Mouse (Mus musculus) intestine, embryonic 15.5 days (tissue): Measurements from ENCODE around the gene Aip. TPM values are rescaled to one million over a fixed set of nuclear protein-coding genes. Genes with fewer than 3 reads are reported as not detected.

Source experiments
- ATAC-seq: fragments of 200-750 bp; cut with Nextera tagmentation; 2 replicates; pipeline ENCODE4 v1.8.0; 2017; ENCODE audit warnings: moderate TSS enrichment, moderate library complexity
- H3K27ac ChIP-seq: fragments of 300-500 bp; sonication (generic); 2 replicates; pipeline ENCODE4 v1.5.1; 2015; ENCODE audit warnings: mild to moderate bottlenecking, inconsistent platforms
- H3K27me3 ChIP-seq: fragments of 300-500 bp; sonication (generic); replicated peaks from 2 replicates; pipeline ENCODE4 v1.6.1; 2015; ENCODE audit warnings: inconsistent platforms
- H3K36me3 ChIP-seq: fragments of 300-500 bp; sonication (generic); 2 replicates; pipeline ENCODE4 v1.6.1; 2015; ENCODE audit warnings: inconsistent platforms
- H3K4me1 ChIP-seq: fragments of 300-500 bp; sonication (generic); replicated peaks from 2 replicates; pipeline ENCODE4 v1.6.1; 2015; ENCODE audit warnings: inconsistent platforms
- H3K4me2 ChIP-seq: fragments of 300-500 bp; sonication (generic); replicated peaks from 2 replicates; pipeline ENCODE4 v1.6.1; 2015; ENCODE audit warnings: mild to moderate bottlenecking, inconsistent platforms
- H3K4me3 ChIP-seq: fragments of 300-500 bp; sonication (generic); replicated peaks from 2 replicates; pipeline ENCODE4 v1.5.1; 2015; ENCODE audit warnings: inconsistent platforms
- H3K9ac ChIP-seq: fragments of 300-500 bp; sonication (generic); 2 replicates; pipeline ENCODE4 v1.6.1; 2015; ENCODE audit warnings: inconsistent platforms
- H3K9me3 ChIP-seq: fragments of 300-500 bp; sonication (generic); 2 replicates; pipeline ENCODE4 v1.6.1; 2016; ENCODE audit warnings: inconsistent platforms
- WGBS: fragments of 180-500 bp; shearing (Covaris S2); methylation state at CpG from one replicate; pipeline ENCODE4 v1.1.7; 2015; 5-methylcytosine and 5-hydroxymethylcytosine counted together
- polyA plus RNA-seq: library from polyadenylated mRNA; unstranded; fragments of >200 nt; fragmentation: Nextera tagmentation; extraction: Ambion mirVana; gene quantifications from 2 replicates; pipeline ENCODE4 v1.2.1, GENCODE M21; 2015

Aip gene
- polyA plus RNA-seq, 1 experiment from 2014 or later: 75.0 TPM

DNA sequence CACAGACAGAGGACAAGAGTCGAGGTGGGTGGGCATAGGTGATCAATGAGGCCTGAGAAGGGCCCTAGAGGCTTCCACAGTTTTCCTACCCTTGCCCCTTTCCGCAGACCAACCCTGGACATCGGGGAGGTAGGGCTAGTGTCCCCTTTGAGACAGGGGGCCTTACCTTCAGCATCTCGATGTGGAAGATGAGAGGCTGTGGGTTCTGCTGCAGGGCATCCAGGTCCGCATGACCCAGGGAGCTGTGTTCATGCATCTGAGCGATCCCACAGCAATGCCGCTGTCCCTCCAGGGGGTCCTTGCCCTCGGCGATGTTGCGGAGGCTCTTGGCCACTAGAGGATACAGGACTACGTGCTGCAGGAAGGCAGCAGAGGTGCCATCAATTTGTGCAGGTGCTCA lies 9.8 kb downstream of the Aip start:
- H3K4me3 ChIP-seq: no peak overlapping the region
- H3K27me3 ChIP-seq: no peaks in the 10 kb centered on the region
- no peak overlapping the region for H3K9ac ChIP-seq
- no peak overlapping the region for H3K4me2 ChIP-seq
- H3K36me3 ChIP-seq: peaks cover 22% of the 10 kb centered on the region; the same call in 1 of the 2 replicates
- WGBS: 91% methylated on average over 11 of the region's 11 CpGs
- no peaks in the 10 kb centered on the region for H3K9me3 ChIP-seq
- no peak for ATAC-seq
- H3K4me1 ChIP-seq: peaks cover 31% of the 10 kb centered on the region
- no peak overlapping the region for H3K27ac ChIP-seq

DNA sequence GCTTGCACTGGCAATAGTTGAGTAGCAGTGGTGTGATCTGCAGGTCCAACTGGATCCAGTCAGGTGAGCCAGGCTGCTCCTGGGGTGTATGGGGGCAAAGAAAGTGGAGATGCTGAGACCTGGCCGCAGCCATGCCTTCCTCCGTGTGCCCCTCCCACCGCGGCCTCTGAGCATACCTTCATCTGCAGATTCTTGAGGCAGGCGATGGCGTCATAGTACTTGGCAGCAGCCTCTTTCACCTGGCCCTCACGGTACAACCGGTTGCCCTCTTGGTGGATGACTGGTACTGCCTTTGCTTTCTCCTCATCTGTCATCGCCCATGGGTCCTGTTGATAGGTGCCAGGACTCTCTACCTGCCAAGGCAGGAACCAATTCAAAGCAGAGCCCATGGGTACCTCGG lies 10.5 kb downstream of the Aip start:
- Histone ChIP-seq H3K27me3 (no peaks in the 10 kb centered on the region), H3K4me3 (no peak overlapping the region), H3K9me3 (no peaks in the 10 kb centered on the region), H3K4me1 (peaks cover 24% of the 10 kb centered on the region), H3K4me2 (no peak overlapping the region), H3K36me3 (peaks cover 22% of the 10 kb centered on the region; the same call in 1 of the 2 replicates), H3K27ac (no peak overlapping the region), H3K9ac (no peak overlapping the region)
- ATAC-seq: no peak
- WGBS: 96% methylated on average over 10 of the region's 10 CpGs

DNA sequence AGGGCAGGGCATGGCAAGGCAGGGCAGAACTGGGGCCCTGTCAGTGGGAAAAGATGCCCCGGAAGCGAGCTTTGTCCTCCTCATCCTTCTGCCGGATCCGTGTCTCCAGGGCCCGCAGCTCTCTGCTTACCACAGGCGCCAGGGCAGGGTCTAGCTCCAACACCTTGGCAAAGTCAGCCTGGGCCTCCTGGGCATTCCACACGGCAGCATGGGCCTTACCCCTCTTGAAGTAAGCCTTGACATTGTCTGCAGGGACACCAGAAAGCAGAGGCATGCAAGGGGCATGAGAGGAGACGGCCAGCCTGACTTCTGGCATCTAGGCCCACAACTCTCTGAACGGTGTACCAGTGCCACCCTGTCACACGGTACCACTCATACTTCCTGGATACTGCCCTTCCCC lies 11.1 kb downstream of the Aip start:
- no peak for ATAC-seq
- H3K4me1 ChIP-seq: peaks cover 23% of the 10 kb centered on the region

GRCm38 (mm10) chr19:4113806-4114230 lies 11.8 kb downstream of the Aip start:
- Histone ChIP-seq H3K36me3 (peaks cover 22% of the 10 kb centered on the region; the same call in 1 of the 2 replicates), H3K4me3 (no peak overlapping the region), H3K27ac (peak overlapping the region; percentile 76), H3K27me3 (no peaks in the 10 kb centered on the region), H3K9me3 (no peaks in the 10 kb centered on the region), H3K4me1 (peaks cover 23% of the 10 kb centered on the region), H3K4me2 (peak overlapping the region; percentile 30), H3K9ac (no peak overlapping the region; the same call in 1 of the 2 replicates)
- ATAC-seq: peak; percentile 83
- WGBS: 15% methylated on average over 5 of the region's 5 CpGs

More for the DNA sequence above, 11.1 kb downstream of the Aip start:
- H3K4me3 ChIP-seq: no peak overlapping the region
- H3K27ac ChIP-seq: peak overlapping the region; percentile 76; the same call in 1 of the 2 replicates
- H3K4me2 ChIP-seq: peak overlapping the region; percentile 30; the same call in 1 of the 2 replicates
- no peaks in the 10 kb centered on the region for H3K27me3 ChIP-seq
- H3K9me3 ChIP-seq: no peaks in the 10 kb centered on the region
- peaks cover 22% of the 10 kb centered on the region; the same call in 1 of the 2 replicates for H3K36me3 ChIP-seq
- WGBS: 78% methylated on average over 10 of the region's 10 CpGs
- H3K9ac ChIP-seq: no peak overlapping the region

DNA sequence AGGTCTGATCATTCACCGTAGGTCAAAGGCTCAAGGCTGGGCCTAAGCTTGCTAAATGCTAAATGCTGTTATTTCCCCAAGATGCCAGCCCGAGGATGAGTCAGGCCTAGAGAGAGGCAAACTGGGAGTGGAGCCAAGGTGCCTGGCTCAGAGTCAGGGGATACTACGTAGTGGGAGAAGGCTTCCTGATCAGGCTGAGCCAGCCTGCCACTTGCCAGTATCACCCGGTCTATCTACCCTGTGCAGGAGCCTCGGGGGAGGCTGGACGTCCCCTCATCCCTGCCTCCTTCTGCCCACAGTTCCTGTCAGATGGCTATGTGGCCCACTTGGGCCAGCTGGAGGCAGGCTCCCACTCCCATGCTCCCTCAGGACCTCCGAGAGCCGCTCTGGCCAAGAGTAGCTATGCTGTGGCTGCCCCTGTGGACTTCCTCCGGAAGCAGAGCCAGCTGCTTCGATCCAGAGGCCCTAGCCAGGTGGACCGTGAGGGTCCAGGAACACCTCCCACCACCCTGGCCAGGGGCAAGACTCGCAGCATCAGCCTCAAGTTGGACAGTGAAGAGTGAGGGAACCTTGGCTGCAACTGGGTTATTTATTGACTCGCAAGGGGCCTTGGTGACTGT lies 12.4 kb downstream of the Aip start:
- Histone ChIP-seq H3K4me3 (no peak overlapping the region), H3K4me1 (peaks cover 23% of the 10 kb centered on the region), H3K4me2 (peak overlapping the region; percentile 30), H3K27ac (peak overlapping the region; percentile 76), H3K9ac (no peak overlapping the region; the same call in 1 of the 2 replicates), H3K27me3 (no peaks in the 10 kb centered on the region), H3K36me3 (peaks cover 22% of the 10 kb centered on the region; the same call in 1 of the 2 replicates), H3K9me3 (no peaks in the 10 kb centered on the region)
- 57% methylated on average over 13 of the region's 13 CpGs for WGBS
- peak; percentile 52 for ATAC-seq

DNA sequence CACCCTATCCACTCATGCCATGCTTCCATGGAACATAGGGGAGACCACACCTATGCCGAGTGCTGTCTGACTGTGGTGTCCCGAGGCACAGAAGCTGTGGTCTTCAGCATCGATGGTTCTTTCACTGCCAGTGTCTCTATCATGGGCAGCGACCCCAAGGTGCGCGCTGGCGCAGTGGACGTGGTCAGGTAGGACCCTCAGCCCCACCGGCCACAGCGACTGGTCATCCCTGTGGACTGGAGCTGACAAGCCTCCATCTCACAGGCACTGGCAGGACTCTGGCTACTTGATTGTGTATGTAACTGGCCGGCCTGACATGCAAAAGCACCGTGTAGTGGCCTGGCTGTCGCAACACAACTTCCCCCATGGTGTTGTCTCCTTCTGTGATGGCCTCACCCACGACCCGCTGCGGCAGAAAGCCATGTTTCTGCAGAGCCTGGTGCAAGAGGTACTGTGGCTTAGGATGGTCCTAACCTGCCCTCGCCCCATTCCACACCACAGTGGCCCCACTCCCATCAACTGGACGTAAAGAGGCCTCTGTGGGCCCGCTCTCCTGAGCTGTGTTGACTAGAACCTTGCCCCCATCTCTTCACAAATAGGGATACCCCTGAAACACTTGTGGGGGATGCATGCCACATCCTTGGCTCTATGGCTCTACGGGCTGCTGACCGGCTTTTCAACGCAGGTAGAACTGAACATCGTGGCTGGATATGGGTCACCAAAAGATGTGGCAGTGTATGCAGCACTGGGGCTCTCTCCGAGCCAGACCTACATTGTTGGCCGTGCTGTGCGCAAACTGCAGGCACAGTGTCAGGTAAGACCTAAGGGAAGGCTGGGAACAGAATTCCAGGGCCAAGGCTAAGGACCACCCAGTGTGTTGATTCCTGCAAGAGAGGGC lies 13.3 kb downstream of the Aip start:
- H3K27ac ChIP-seq: peak overlapping the region; percentile 76; the same call in 1 of the 2 replicates
- WGBS: 95% methylated on average over 26 of the region's 26 CpGs
- peaks cover 16% of the 10 kb centered on the region; the same call in 1 of the 2 replicates for H3K36me3 ChIP-seq
- no peaks in the 10 kb centered on the region for H3K9me3 ChIP-seq
- no peak overlapping the region for H3K4me3 ChIP-seq
- H3K4me1 ChIP-seq: peaks cover 23% of the 10 kb centered on the region
- no peak for ATAC-seq
- no peak overlapping the region for H3K4me2 ChIP-seq
- H3K9ac ChIP-seq: no peak overlapping the region
- no peaks in the 10 kb centered on the region for H3K27me3 ChIP-seq

GRCm38 (mm10) chr19:4108535-4108934 lies 17.1 kb downstream of the Aip start:
- 91% methylated on average over 9 of the region's 9 CpGs for WGBS
- Histone ChIP-seq H3K4me1 (peaks cover 11% of the 10 kb centered on the region), H3K9me3 (no peaks in the 10 kb centered on the region), H3K9ac (no peak overlapping the region), H3K27me3 (no peaks in the 10 kb centered on the region), H3K27ac (no peak overlapping the region), H3K4me3 (no peak overlapping the region), H3K4me2 (no peak overlapping the region), H3K36me3 (0 out of 2 replicates have a peak, but pooled peaks cover 3% of the 10 kb centered on the region)
- ATAC-seq: no peak

DNA sequence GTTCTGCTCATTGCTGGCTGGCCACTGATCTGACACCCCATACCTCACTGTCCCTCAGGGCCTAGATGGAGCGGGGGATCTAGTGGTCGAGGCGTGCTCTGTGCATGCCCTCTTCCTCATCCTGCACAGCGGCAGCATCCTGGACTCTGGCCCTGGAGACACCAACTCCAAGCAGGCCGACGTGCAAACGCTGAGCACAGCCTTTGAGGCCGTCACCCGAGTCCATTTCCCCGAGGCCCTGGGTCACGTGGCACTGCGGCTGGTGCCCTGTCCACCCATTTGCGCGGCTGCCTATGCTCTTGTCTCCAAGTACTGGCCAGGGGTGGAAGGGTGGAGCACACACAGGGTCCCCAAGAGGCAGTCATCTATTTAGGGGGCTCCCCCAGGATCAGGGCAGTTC lies 19.0 kb downstream of the Aip start:
- no peak overlapping the region for H3K4me2 ChIP-seq
- 90% methylated on average over 14 of the region's 14 CpGs for WGBS

GRCm38 (mm10) chr19:4104675-4105194 lies 20.9 kb downstream of the Aip start:
- Histone ChIP-seq H3K9me3 (no peaks in the 10 kb centered on the region), H3K4me3 (no peak overlapping the region), H3K4me1 (peaks cover 17% of the 10 kb centered on the region), H3K27ac (no peak overlapping the region), H3K36me3 (0 out of 2 replicates have a peak, but pooled peaks cover 3% of the 10 kb centered on the region), H3K27me3 (peaks cover 10% of the 10 kb centered on the region), H3K9ac (no peak overlapping the region), H3K4me2 (no peak overlapping the region)
- no peak for ATAC-seq
- WGBS: 90% methylated on average over 16 of the region's 16 CpGs

More for the DNA sequence above, 19.0 kb downstream of the Aip start:
- H3K4me1 ChIP-seq: no peaks in the 10 kb centered on the region
- no peak overlapping the region for H3K27ac ChIP-seq
- no peak overlapping the region for H3K9ac ChIP-seq
- H3K9me3 ChIP-seq: no peaks in the 10 kb centered on the region
- no peak overlapping the region for H3K4me3 ChIP-seq
- ATAC-seq: no peak
- 0 out of 2 replicates have a peak, but pooled peaks cover 3% of the 10 kb centered on the region for H3K36me3 ChIP-seq
- H3K27me3 ChIP-seq: no peaks in the 10 kb centered on the region; the same call in 1 of the 2 replicates

DNA sequence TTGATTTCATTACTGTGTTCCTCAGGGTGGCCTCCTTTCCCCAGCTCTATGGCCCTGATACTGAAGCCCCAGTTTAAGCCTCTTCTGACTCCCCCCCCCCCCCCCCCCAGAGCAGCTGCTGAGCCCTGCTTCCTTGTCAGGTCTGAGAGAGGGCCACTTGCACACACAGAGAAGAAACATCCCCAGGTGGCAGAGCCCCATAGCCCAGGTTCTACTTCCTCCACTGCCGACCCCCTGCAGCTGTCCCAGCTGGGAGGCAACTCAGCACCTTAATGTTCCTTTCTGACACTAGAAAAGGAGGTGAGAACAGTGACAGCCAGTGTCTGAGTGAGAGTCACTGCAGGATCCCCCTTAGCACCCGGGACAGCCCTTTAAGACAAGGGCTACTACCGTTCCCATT lies 21.9 kb downstream of the Aip start:
- ATAC-seq: no peak
- Histone ChIP-seq H3K9me3 (no peaks in the 10 kb centered on the region), H3K4me2 (no peak overlapping the region), H3K27me3 (peaks cover 10% of the 10 kb centered on the region), H3K4me1 (peaks cover 26% of the 10 kb centered on the region), H3K36me3 (0 out of 2 replicates have a peak, but pooled peaks cover 3% of the 10 kb centered on the region), H3K9ac (no peak overlapping the region), H3K27ac (no peak overlapping the region), H3K4me3 (no peak overlapping the region)
- 68% methylated on average over 3 of the region's 3 CpGs for WGBS

- no peak overlapping the region for H3K4me3 ChIP-seq
- H3K27me3 ChIP-seq: peaks cover 10% of the 10 kb centered on the region
- 94% methylated on average over 18 of the region's 18 CpGs for WGBS
- peaks cover 30% of the 10 kb centered on the region for H3K4me1 ChIP-seq
- no peak overlapping the region for H3K27ac ChIP-seq
- H3K9me3 ChIP-seq: no peaks in the 10 kb centered on the region
- 0 out of 2 replicates have a peak, but pooled peaks cover 3% of the 10 kb centered on the region for H3K36me3 ChIP-seq
- no peak for ATAC-seq
- H3K9ac ChIP-seq: no peak overlapping the region
- H3K4me2 ChIP-seq: no peak overlapping the region
Observed at GRCm38 (mm10) chr19:4103294-4103693, 22.4 kb downstream of the Aip start.

DNA sequence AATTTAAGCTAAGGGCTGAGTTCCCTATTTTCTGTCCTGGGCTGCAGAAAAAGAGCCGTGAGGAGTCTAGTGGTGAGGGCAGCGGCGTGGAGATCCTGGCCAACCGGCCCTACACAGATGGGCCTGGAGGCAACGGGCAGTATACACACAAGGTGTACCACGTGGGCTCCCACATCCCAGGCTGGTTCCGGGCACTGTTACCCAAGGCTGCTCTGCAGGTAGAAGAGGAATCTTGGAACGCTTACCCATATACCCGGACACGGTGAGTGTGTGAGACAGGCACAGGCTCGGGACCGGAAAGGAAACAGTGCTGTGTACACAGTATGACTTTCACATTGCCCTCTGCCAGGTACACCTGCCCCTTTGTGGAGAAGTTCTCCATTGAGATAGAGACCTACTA lies 23.0 kb downstream of the Aip start:
- Histone ChIP-seq H3K36me3 (0 out of 2 replicates have a peak, but pooled peaks cover 3% of the 10 kb centered on the region), H3K9me3 (no peaks in the 10 kb centered on the region), H3K27me3 (peaks cover 10% of the 10 kb centered on the region), H3K4me3 (no peak overlapping the region), H3K27ac (no peak overlapping the region), H3K4me2 (no peak overlapping the region), H3K4me1 (peaks cover 36% of the 10 kb centered on the region), H3K9ac (no peak overlapping the region)
- 91% methylated on average over 12 of the region's 12 CpGs for WGBS
- no peak for ATAC-seq
